Mouse (Mus musculus): ENCODE measurements around the gene Slc51a. TPM values are rescaled to one million over a fixed set of nuclear protein-coding genes. Genes with fewer than 3 reads are reported as not detected.
A peak's percentile ranks its signal among the peaks of the same experiment; 100 is the strongest.

Slc51a gene
- total and polyA plus RNA-seq, 2 experiments from 2014 or later = 0.14 TPM; not detected in 1

GRCm38 (mm10) chr16:32468488-32468887 lies 19.2 kb downstream of the Slc51a start:
- DNase-seq (ENCODE audit: low spot score) = no peak
- Histone ChIP-seq H3K36me3 (ENCODE audit: insufficient read depth, low read length) (peaks cover 47% of the 10 kb centered on the region), H3K4me2 (ENCODE audit: low read depth, low read length, poor library complexity, severe bottlenecking) (no peak overlapping the region)

GRCm38 (mm10) chr16:32464908-32465307 lies 22.8 kb downstream of the Slc51a start:
- no peak overlapping the region for H3K27ac ChIP-seq (ENCODE audit: low read depth, low read length)
- no CpG with 5 or more reads among the region's 1 CpGs for WGBS
- H3K36me3 ChIP-seq (ENCODE audit: insufficient read depth, low read length) = peaks cover 24% of the 10 kb centered on the region
- no peak overlapping the region for H3K4me2 ChIP-seq (ENCODE audit: low read depth, low read length, poor library complexity, severe bottlenecking)
- H3K9ac ChIP-seq (replicated peaks; ENCODE audit: low read length, poor library complexity, severe bottlenecking) = no peak overlapping the region
- DNase-seq (ENCODE audit: low spot score) = no peak
- peak; percentile 21 for TF ChIP-seq CTCF (IDR thresholded peaks at IDR 0.05)
- H3K27me3 ChIP-seq (ENCODE audit: insufficient read depth, low read length) = no peaks in the 10 kb centered on the region
- no peaks in the 10 kb centered on the region for H3K4me1 ChIP-seq (ENCODE audit: insufficient read depth, low read length)
- no peaks in the 10 kb centered on the region for H3K9me3 ChIP-seq (ENCODE audit: low read length)
- no peak overlapping the region for H3K4me3 ChIP-seq (ENCODE audit: low read depth, low read length)
- no peak for ATAC-seq (ENCODE audit: low FRiP score)

More at GRCm38 (mm10) chr16:32468488-32468887, 19.2 kb downstream of the Slc51a start:
- Histone ChIP-seq H3K27me3 (ENCODE audit: insufficient read depth, low read length) (no peaks in the 10 kb centered on the region), H3K9me3 (ENCODE audit: low read length) (no peaks in the 10 kb centered on the region), H3K4me1 (ENCODE audit: insufficient read depth, low read length) (no peaks in the 10 kb centered on the region), H3K9ac (replicated peaks; ENCODE audit: low read length, poor library complexity, severe bottlenecking) (no peak overlapping the region), H3K4me3 (ENCODE audit: low read depth, low read length) (no peak overlapping the region), H3K27ac (ENCODE audit: low read depth, low read length) (no peak overlapping the region)
- WGBS = 89% methylated on average over 3 of the region's 3 CpGs
- ATAC-seq (ENCODE audit: low FRiP score) = no peak
- TF ChIP-seq CTCF (IDR thresholded peaks at IDR 0.05) = no peak

- H3K4me1 ChIP-seq (ENCODE audit: insufficient read depth, low read length) = no peaks in the 10 kb centered on the region
- DNase-seq (ENCODE audit: low spot score) (no peak), ATAC-seq (ENCODE audit: low FRiP score) (no peak)
- no peaks in the 10 kb centered on the region for H3K9me3 ChIP-seq (ENCODE audit: low read length)
- peaks cover 22% of the 10 kb centered on the region for H3K36me3 ChIP-seq (ENCODE audit: insufficient read depth, low read length)
- H3K4me2 ChIP-seq (ENCODE audit: low read depth, low read length, poor library complexity, severe bottlenecking) = no peak overlapping the region
- H3K4me3 ChIP-seq (ENCODE audit: low read depth, low read length) = no peak overlapping the region
- no peak for TF ChIP-seq CTCF (IDR thresholded peaks at IDR 0.05)
- no peak overlapping the region for H3K9ac ChIP-seq (replicated peaks; ENCODE audit: low read length, poor library complexity, severe bottlenecking)
- H3K27ac ChIP-seq (ENCODE audit: low read depth, low read length) = no peak overlapping the region
- WGBS = 85% methylated on average over 2 of the region's 2 CpGs
- no peaks in the 10 kb centered on the region for H3K27me3 ChIP-seq (ENCODE audit: insufficient read depth, low read length)
Measured at GRCm38 (mm10) chr16:32463426-32463825, 24.3 kb downstream of the Slc51a start.

GRCm38 (mm10) chr16:32462950-32463349 lies 24.7 kb downstream of the Slc51a start:
- WGBS = 96% methylated on average over 16 of the region's 16 CpGs
- ATAC-seq (ENCODE audit: low FRiP score) = no peak
- H3K4me3 ChIP-seq (ENCODE audit: low read depth, low read length) = no peak overlapping the region

GRCm38 (mm10) chr16:32461713-32462112 lies 26.0 kb downstream of the Slc51a start:
- 92% methylated on average over 5 of the region's 5 CpGs for WGBS
- H3K27me3 ChIP-seq (ENCODE audit: insufficient read depth, low read length) = no peaks in the 10 kb centered on the region
- H3K9ac ChIP-seq (replicated peaks; ENCODE audit: low read length, poor library complexity, severe bottlenecking) = no peak overlapping the region
- H3K4me2 ChIP-seq (ENCODE audit: low read depth, low read length, poor library complexity, severe bottlenecking) = no peak overlapping the region
- no peaks in the 10 kb centered on the region for H3K9me3 ChIP-seq (ENCODE audit: low read length)
- H3K4me3 ChIP-seq (ENCODE audit: low read depth, low read length) = no peak overlapping the region
- no peak overlapping the region for H3K27ac ChIP-seq (ENCODE audit: low read depth, low read length)
- no peaks in the 10 kb centered on the region for H3K4me1 ChIP-seq (ENCODE audit: insufficient read depth, low read length)
- peaks cover 18% of the 10 kb centered on the region for H3K36me3 ChIP-seq (ENCODE audit: insufficient read depth, low read length)
- no peak for ATAC-seq (ENCODE audit: low FRiP score)
- no peak for DNase-seq (ENCODE audit: low spot score)
- TF ChIP-seq CTCF (IDR thresholded peaks at IDR 0.05) = no peak

More at GRCm38 (mm10) chr16:32462950-32463349, 24.7 kb downstream of the Slc51a start:
- TF ChIP-seq CTCF (IDR thresholded peaks at IDR 0.05) = no peak
- Histone ChIP-seq H3K36me3 (ENCODE audit: insufficient read depth, low read length) (peaks cover 22% of the 10 kb centered on the region), H3K27ac (ENCODE audit: low read depth, low read length) (no peak overlapping the region), H3K9me3 (ENCODE audit: low read length) (no peaks in the 10 kb centered on the region), H3K4me1 (ENCODE audit: insufficient read depth, low read length) (no peaks in the 10 kb centered on the region), H3K4me2 (ENCODE audit: low read depth, low read length, poor library complexity, severe bottlenecking) (no peak overlapping the region), H3K9ac (replicated peaks; ENCODE audit: low read length, poor library complexity, severe bottlenecking) (no peak overlapping the region), H3K27me3 (ENCODE audit: insufficient read depth, low read length) (no peaks in the 10 kb centered on the region)
- no peak for DNase-seq (ENCODE audit: low spot score)

- no peak overlapping the region for H3K9ac ChIP-seq (replicated peaks; ENCODE audit: low read length, poor library complexity, severe bottlenecking)
- DNase-seq (ENCODE audit: low spot score) (no peak), ATAC-seq (ENCODE audit: low FRiP score) (no peak)
- H3K4me1 ChIP-seq (ENCODE audit: insufficient read depth, low read length) = no peaks in the 10 kb centered on the region
- TF ChIP-seq CTCF (IDR thresholded peaks at IDR 0.05) = peak; percentile 32
- 59% methylated on average over 4 of the region's 4 CpGs for WGBS
- H3K27ac ChIP-seq (ENCODE audit: low read depth, low read length) = no peak overlapping the region
- peaks cover 24% of the 10 kb centered on the region for H3K36me3 ChIP-seq (ENCODE audit: insufficient read depth, low read length)
- H3K9me3 ChIP-seq (ENCODE audit: low read length) = no peaks in the 10 kb centered on the region
- H3K4me2 ChIP-seq (ENCODE audit: low read depth, low read length, poor library complexity, severe bottlenecking) = no peak overlapping the region
- no peaks in the 10 kb centered on the region for H3K27me3 ChIP-seq (ENCODE audit: insufficient read depth, low read length)
- no peak overlapping the region for H3K4me3 ChIP-seq (ENCODE audit: low read depth, low read length)
Measured at GRCm38 (mm10) chr16:32460518-32460917, 27.2 kb downstream of the Slc51a start.
